Mouse (Mus musculus): Measurements from ENCODE around the gene Tlk2.
"Not testable (repeated sequence)": the region's sequence is repeated elsewhere in the genome, so short reads cannot be mapped to it uniquely, and the experiment has no call there.

The Tlk2 gene

DNA sequence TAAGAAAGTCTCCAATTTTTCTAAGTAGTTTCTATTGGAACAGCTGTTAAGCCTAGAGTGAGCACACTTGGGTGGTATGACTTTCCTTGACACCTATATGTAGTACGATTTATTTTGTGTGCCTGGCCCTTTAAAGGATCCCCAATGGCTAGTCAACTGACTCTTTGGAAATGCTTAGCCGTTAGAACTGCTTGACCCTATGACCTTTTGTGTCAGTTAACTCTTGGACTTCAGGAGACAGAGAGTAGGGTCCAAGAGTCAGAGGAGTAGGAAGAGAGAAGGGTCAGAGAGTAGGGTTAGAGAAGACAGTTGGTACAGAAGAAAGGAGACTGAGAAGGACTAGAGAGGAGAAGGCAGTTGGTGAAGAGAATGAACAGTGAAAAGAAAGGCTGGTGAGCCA is at the start of gene Tlk2:
Gene Tlk2 (plus strand): TSS at position 292 of the 400 bp plus-strand sequence.
- no peak for DNase-seq (ENCODE audit: low read depth, low spot score)

DNA sequence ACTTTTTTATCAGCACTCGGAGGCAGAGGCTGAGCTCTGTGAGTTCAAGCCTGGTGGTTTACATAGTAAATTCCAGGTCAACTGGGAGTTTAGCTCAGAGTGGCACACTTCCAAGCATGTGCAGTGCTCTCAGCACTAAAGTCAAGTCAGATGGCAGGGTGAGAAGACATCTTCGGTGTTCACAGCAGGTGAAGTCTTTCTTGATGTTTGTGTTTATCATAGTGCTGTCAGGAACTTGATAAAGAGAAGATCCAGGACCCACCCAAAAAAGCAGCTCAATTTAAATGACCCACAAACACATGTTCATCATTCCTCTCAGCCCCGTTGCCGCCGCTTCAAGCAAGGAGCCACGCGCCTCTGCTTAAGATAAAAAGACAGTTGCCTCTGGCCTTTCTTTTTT is 42.9 kb upstream of the Tlk2 start:
- DNase-seq (ENCODE audit: low read depth, low spot score): no peak

DNA sequence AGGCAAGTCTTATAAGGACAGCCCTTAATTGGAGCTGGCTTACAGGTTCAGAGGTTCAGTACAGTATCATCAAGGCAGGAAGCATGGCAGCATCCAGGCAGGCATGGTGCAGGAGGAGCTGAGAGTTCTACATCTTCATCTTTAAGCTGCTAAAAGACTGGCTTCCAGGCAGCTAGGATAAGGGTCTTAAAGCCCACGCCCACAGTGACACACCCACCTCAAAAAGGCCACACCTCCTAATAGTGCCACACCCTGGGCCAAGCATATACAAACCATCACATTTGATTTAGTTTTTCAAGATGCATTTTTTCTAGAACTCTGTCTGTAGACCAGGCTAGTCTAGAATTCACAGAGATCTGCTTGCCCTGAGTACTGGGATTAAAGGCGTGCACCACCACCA is 41.4 kb upstream of the Tlk2 start:
- not testable (repeated sequence) for DNase-seq (ENCODE audit: low read depth, low spot score)

DNA sequence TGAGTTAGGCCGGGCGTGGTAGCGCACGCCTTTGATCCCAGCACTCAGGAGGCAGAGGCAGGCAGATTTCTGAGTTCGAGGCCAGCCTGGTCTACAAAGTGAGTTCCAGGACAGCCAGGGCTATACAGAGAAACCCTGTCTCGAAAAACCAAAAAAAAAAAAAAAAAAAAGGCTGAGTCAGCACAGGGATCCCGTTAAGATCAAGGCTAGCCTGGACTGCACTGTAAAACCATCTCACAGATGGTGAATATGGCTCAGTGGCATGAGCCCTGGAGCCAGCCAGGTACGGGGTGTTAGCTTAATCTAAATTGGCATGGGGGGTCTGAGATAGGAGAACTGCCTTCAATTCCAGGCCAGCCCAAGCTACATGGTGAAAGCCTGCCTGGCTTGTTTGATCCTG is 38.1 kb upstream of the Tlk2 start:
- DNase-seq (ENCODE audit: low read depth, low spot score): not testable (repeated sequence)

DNA sequence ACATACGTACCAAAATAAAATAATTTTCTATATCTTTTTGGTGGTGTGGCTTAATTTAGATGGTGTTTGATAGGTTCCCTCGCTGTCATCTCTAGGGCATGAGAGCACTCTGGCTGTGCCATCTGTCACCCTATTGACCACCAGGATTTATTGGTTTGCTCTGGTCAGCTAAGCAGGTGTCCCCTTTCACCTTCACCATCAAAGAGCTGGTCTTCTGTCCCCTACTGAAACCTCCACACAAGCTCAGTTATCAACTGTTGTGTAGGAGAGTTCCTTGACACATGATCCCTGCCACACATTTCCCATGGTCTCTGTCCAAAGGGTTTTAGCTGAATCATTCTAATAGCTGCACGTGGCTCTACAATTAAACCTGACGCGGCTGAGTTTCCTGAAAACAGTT is 37.5 kb upstream of the Tlk2 start:
- DNase-seq (ENCODE audit: low read depth, low spot score): peak; percentile 42

DNA sequence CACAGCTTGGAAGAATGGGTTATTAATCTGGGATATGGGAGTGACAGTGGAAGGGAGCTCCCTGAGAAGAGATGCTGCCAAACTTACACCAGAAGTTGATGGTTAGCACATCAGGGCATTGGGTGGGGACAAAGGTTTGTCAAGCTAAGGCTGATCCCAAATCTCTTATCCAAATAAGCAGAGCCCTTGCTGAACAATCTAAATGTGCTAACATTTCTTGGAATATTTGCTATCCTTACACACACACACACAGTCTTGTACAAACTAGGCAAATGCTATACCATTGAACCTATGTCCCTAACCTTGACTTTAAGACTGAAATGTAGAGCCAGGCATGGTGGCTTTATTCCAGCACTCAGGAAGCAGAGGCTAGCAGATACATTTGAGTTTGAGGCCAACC is 35.0 kb upstream of the Tlk2 start:
- no peak for DNase-seq (ENCODE audit: low read depth, low spot score)

DNA sequence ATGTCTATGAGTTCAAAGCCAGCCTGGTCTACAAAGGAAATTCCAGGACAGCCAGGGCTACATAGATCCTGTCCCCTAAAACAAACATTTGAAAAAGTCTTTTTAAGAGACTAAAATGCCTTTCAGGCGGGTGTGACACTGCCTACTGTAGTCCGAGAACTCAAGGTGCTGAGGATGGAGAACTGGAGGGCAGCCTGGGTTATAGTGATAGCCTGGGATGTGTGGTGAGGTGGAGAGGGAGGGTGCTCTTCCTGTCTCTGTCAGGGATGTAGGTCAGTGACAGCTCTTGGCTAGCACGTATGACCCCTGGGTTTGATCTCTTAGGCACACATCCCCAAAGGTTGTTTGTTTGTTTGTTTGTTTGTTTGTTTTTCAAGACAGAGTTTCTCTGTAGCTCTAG is 34.5 kb upstream of the Tlk2 start:
- no peak for DNase-seq (ENCODE audit: low read depth, low spot score)

DNA sequence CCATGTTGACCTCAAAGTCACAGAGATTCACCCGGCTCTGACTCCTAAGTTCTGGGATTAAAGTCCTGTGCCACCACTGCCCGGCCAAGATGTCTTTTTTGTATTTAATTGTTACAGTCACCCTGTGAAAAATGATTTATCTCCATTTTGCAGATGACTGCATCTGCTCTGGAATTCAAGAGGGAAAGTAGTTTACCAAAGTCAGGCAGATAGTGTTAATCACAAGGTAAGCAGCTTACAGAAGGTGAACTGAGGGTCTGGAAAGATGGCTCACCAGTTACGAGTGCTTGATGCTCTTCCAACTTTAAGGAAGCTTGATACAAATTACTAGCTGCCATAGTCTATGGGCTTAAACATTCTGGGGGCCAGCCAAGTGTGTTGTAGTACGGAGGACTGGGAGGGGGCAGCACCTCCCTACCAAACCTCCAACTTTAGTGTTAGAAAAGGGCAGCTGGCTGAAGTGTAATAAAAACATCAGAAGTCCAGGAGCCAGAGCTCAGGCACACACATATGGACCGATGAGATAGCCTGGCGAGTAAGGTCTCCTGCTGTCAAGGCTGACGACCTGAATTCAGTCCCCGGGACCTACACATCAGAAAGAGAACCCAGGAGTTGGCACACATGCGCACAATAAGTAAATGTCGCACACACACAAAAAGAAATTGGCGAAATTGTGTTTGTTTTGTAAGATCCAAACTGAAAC is 33.9 kb upstream of the Tlk2 start:
- DNase-seq (ENCODE audit: low read depth, low spot score): no peak

DNA sequence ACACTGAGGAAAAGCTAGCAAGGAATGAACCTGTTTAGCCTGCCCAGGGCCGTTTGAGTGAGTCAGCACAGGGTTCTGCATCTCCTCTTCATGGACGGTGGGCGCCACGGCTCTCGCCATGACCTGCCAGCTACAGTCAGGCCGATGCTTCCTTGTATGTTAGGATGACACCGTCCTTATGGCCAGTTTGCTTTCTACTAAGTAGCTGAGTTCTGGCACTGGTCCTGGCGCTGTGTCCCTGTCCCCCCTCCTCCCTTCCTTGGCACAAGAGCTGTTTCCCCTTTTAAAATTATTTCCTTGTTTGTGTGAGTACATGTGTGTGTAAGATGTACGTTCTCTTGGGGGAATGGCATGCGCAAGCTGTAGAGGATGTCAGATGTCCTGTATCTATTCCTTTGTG is 33.4 kb upstream of the Tlk2 start:
- DNase-seq (ENCODE audit: low read depth, low spot score): no peak

DNA sequence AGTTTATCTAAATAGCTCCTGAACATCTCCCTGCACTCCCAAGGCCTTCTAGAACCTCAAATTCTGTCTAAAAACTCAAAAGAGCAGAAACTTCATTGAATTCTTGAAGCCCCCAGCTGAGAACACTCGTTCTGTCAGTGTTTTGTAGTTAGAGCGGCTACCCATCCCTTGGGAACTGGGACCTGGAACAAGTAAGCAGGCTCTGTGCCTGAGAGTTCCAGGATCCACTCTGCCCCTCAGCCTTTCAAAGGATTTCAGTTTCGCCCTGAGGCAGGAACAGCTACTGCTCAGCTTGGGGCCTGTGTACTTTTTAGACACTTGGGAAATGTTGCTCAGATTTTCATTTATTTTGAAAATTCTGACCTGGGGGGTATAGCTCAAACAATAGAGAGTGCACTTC is 32.0 kb upstream of the Tlk2 start, which contains the start of gene Gm10842:
Gene Gm10842 (plus strand): TSS at position 301 of the 400 bp plus-strand sequence.
- DNase-seq (ENCODE audit: low read depth, low spot score): no peak

DNA sequence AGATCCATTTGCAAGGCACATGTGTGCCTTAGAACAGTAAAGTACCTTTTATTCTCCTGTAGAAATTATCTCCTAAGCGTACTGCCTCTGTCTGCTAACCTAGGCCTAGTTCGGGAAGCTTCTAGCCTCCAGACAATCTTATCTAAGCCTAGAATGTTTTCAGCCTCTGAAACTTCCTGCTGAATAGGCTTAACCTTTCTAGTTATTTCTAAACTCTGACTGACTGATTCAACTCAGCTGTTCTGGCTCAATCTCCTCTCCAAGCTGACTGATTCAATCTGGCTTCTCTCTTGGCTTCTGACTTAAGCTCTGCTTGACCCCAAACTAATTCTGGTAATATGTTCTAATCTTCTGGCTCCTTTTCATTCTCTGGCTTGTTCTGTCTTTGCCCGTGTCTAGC is 29.3 kb upstream of the Tlk2 start:
- DNase-seq (ENCODE audit: low read depth, low spot score): no peak

DNA sequence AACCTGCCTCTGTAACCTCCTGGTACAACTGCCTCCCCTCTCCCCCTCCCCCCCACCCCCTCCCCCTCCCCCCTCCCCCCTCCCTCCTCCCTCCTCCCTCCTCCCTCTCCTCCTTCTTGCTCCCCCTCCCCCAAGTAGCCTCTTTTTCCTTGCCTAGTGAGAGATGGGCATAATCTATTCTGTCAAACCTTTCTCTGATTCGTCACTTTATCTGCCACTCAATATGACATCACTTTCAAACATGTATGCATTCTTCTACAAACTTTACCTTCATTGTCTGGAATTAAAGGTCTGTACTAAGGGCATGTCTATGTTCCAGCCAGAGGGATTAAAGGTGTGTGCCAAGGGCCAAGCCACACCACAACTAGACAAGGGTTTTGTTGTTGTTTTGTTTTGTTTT is 28.8 kb upstream of the Tlk2 start:
- peak; percentile 70 for DNase-seq (ENCODE audit: low read depth, low spot score)

DNA sequence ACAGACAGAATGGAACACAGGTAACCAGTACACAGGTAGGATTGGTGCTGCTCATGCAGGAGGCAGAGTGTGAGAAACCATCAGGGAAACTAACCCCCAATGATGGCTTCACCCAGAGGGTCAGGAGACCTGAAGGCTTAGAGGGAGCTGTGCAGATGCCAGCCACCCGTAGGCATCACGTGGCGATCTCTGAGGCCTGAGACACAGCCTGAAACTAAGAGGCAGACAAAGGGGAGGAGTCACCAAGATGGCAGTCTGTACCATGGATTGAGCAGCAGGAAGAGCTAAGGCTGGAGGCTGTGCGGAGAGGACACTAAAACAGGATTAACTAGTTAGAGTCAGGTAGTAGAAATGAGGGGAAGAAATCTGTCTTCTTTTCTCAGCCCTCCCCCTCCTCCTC is 27.9 kb upstream of the Tlk2 start:
- DNase-seq (ENCODE audit: low read depth, low spot score): peak; percentile 79

DNA sequence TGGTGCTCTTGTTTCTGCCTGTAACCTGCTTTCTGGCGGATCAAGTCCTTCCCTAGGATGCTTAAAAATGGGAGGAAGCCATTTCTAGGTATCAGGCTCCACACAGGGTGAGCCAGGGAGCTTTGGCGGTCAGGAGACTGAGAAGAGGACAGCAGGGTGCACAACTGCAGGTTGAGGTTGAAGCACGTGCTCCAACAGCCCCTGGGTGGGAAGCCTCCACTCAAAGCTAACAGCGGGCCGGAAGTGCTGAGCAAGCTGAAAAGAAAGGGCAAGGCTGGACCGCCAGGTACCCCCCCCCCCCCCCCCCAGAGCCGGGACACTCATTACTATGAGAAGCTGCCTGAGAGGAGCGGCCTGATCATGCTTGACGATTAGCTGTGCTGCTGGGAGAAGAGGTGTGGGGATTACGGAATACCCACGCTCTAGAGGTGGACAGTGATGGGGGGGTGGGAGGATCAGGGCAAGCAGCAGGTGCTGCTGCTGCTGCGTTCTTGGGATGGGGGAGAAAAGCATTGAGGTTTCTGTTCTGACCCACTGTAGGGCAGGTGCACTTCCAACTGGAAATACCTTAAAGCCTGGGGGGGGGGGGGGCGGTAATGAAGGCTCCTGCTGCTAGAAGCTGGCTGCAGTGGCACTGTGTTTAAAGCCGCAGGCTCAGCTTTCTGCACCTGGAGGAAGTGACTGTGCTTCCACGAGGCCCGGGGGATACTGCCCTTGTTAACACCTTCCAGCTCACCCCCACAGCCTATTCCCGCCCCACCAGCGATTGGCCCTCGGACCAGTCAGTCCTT is 27.2 kb upstream of the Tlk2 start:
- peak; percentile 78 for DNase-seq (ENCODE audit: low read depth, low spot score)

DNA sequence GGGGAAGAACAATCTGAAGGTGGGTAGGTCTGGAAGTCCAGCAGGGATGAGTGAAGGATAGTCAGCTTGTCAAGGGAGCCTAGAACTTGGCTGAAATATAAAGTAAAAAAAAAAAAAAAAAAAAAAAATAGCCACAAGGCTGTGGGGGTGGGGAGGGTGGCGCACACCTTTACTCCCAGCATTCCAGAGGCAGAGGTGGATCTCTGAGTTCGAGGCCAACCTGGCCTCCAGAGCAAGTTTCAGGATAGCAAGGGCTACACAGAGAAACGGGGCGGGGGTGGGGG is 26.6 kb upstream of the Tlk2 start:
- DNase-seq (ENCODE audit: low read depth, low spot score): no peak

DNA sequence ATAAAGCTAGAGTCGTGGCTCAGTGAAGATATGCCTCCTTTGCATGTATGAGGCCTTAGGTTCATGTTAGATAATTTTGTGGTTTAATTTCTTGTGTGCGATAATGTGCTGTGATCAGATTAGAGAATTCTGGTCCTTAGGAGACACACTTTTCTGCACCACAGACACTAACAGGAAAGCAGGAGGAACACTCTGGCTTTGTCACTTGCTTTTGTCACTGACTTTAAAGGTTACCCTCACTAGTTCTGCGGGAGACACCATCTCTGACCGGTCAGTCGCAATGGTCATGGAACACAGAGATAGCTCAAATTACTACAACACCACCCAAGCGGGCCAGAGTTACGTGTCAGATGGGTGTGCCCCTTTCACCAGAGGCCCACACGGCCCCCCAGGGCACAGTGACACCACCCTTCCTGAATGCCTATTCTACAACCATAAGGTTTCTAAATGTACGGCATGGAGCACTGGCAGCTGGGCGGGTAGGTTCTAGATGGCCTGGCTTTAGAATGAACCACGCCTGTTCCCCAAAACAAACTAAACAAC is 26.2 kb upstream of the Tlk2 start:
- no peak for DNase-seq (ENCODE audit: low read depth, low spot score)

DNA sequence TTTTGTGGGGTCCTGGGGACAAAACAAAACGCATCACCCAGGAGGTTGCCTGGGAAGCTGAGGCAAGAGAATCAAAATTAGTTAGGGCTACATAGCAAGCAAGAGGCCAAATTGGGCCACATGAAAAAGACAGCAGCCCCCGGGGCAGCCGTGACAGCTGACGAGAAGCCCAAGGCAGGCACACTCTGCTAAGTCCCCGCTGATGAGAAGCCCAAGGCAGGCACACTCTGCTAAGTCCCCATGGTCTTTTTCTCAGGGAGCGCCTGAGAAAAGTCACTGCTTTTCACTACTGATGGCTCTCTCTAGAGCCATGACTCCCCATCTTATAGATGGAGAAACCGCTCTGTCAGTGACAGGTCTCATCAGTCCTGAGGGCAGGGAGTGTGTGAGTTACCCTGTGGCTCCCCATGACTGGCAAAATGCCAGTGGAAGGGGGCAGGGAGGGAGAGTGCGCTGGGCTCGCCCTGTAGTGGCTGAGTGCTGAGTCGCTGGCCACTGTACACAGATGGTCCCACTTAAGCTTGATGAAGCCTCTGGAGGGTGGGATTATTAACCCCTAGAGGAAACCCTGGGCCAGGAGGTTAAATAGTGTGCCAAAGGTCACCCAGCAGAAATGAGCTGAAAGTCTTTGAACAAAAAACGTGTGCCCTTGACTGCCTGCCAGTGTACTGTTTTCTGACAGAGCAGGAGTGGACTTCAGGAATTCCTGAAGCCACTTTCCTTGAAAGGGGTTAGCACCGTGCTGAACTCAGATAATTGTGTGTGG is 25.4 kb upstream of the Tlk2 start:
- DNase-seq (ENCODE audit: low read depth, low spot score): no peak

DNA sequence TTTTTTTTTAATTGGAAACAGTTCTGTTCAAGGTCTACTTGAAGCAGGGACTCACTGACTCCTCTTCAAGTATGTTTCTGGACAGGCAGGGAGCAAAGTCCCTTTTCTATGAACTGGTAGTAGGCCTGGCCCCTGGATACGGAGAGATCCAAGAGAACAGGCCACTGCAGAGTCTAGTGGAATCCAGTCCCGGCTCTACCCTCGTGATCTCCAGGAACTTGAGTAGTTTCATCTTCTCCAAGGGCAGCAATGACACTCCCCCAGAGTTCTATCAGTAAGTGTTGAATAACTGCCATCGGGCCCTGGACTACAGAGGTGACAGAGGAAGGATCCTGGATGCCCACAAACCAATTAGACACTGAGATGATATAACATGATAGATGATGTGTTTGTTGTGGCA is 22.7 kb upstream of the Tlk2 start:
- DNase-seq (ENCODE audit: low read depth, low spot score): no peak

DNA sequence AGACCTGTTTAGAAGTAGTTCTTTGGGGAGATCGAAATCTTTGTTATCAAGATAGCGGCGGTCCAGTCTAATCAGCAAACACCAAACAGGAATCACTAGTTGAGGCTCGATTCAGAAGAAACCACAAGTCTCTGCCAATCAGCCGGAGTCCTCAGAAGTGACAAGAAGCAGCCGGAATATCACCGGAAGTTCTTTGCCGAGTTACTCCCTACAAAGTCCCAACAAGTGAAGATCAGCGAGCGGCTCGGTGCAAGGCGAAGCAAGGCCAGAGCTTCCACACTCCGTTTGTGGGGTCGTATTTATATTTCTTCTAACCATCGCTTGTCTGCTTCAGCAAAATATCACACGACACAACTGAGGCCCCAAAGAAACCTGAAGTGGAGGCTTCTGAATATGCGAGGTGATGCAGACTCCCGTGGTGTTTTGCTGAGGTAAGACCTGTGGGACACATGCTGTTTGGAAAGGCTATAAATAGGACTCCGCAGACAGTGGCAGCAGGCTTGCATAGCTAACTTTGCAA is 21.8 kb upstream of the Tlk2 start:
- peak; percentile 82 for DNase-seq (ENCODE audit: low read depth, low spot score)

DNA sequence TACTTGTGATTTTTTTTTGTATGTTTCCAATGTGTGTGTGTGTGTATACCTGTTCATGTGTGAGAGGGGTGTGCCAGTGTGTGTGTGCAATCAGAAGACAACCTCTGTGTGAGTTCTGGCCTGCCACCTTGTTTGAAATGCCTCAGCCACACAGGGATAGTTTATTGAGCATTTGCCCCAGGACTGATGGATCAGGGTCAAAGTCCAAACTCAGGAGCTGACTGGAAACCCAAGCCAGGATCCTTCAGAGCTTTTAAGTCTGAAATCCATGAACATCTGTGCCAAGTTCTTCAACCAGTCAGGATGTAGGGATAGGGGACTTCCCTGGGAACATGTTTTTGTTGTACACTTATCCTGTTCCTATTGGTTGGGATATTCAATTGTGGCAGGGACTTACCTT is 20.6 kb upstream of the Tlk2 start:
- no peak for DNase-seq (ENCODE audit: low read depth, low spot score)

DNA sequence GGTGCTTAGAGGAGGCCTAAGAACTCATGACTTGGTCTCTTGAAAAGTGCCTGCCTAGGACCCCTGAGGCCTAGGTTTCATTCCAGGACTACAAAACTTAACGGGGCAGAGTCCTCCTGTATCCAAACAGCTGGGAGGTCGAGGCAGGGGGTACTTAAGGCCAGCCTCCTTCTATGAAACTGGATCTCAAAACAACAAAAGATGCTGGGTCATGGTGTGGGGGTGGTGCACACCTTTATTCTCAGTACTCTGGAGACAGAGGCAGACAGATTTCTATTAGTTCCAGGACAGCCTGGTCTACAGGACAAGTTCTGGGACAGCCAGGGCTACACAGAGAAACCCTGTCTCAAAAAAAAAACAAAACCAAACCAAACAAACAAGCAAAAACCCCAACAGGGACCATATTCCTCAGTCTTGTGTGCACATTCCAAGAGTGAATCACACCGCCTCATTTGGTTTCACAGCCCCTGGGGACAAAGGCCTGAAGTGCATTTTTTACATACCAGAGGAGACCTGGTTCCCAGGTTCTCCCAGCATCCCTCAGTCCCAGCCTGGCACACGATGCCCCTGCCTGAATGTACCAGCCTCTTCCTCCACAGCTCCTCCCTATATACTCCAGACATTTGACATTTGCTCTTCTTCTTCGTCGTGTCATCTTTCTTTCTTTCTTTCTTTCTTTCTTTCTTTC is 18.8 kb upstream of the Tlk2 start:
- peak; percentile 94 for DNase-seq (ENCODE audit: low read depth, low spot score)

DNA sequence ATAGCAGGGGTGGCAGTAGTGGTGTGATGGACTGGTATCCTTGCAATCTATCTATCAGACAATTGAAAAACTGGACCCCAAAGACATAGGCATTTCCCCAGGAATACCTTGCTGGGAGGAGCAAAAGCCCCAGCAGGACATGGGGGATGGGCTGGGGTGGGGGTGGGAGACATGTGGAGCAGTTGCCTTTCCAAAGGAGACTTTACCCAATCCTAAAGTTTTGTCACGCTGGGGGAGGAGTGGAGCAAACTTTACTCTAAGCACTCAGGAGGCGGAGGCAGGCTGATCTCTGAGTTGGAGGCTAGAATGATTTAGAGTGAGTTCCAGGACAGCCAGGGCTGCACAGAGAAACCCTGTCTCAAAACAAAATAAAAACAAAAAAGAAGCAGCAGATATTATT is 17.2 kb upstream of the Tlk2 start:
- peak; percentile 82 for DNase-seq (ENCODE audit: low read depth, low spot score)

Data from R1 (cell line).